Mouse (Mus musculus) limb, embryonic 15.5 days (tissue): ENCODE results near the gene Olfr1311. TPM values are rescaled to one million over a fixed set of nuclear protein-coding genes. Genes with fewer than 3 reads are reported as not detected.
"Not testable (repeated sequence)": the region's sequence is repeated elsewhere in the genome, so short reads cannot be mapped to it uniquely, and the experiment has no call there.

ENCODE experiments used
- ATAC-seq: fragments of 200-750 bp; cut with Nextera tagmentation; 2 replicates; pipeline ENCODE4 v1.8.0; 2017; ENCODE audit warnings: low read depth, moderate TSS enrichment; ENCODE audit not compliant: insufficient number of reproducible peaks, low FRiP score, low TSS enrichment
- H3K27ac ChIP-seq: fragments of 300-500 bp; sonication (generic); 2 replicates; pipeline ENCODE4 v1.5.1; 2015; ENCODE audit warnings: moderate library complexity, mild to moderate bottlenecking, inconsistent platforms
- H3K27me3 ChIP-seq: fragments of 300-500 bp; sonication (generic); 2 replicates; pipeline ENCODE4 v1.6.1; 2015; ENCODE audit warnings: inconsistent platforms
- H3K36me3 ChIP-seq: fragments of 300-500 bp; sonication (generic); 2 replicates; pipeline ENCODE4 v1.6.1; 2015; ENCODE audit warnings: inconsistent platforms
- H3K4me1 ChIP-seq: fragments of 300-500 bp; sonication (generic); 2 replicates; pipeline ENCODE4 v1.6.1; 2015; ENCODE audit warnings: inconsistent platforms
- H3K4me2 ChIP-seq: fragments of 300-500 bp; sonication (generic); 2 replicates; pipeline ENCODE4 v1.6.1; 2015; ENCODE audit warnings: mild to moderate bottlenecking, inconsistent platforms
- H3K4me3 ChIP-seq: fragments of 300-500 bp; sonication (generic); 2 replicates; pipeline ENCODE4 v1.5.1; 2015; ENCODE audit warnings: mild to moderate bottlenecking, inconsistent platforms
- H3K9ac ChIP-seq: fragments of 300-500 bp; sonication (generic); 2 replicates; pipeline ENCODE4 v1.6.1; 2015; ENCODE audit warnings: inconsistent platforms
- H3K9me3 ChIP-seq: fragments of 300-500 bp; sonication (generic); 2 replicates; pipeline ENCODE4 v1.6.1; 2016; ENCODE audit warnings: inconsistent platforms
- WGBS: fragments of 180-500 bp; shearing (Covaris S2); methylation state at CpG from one replicate; pipeline ENCODE4 v1.1.7; 2015; 5-methylcytosine and 5-hydroxymethylcytosine counted together
- polyA plus RNA-seq: library from polyadenylated mRNA; unstranded; fragments of >200 nt; fragmentation: Nextera tagmentation; extraction: Ambion mirVana; gene quantifications from 2 replicates; pipeline ENCODE4 v1.2.1, GENCODE M21; 2015

Olfr1311 gene
- polyA plus RNA-seq: not detected in 2 replicates

DNA sequence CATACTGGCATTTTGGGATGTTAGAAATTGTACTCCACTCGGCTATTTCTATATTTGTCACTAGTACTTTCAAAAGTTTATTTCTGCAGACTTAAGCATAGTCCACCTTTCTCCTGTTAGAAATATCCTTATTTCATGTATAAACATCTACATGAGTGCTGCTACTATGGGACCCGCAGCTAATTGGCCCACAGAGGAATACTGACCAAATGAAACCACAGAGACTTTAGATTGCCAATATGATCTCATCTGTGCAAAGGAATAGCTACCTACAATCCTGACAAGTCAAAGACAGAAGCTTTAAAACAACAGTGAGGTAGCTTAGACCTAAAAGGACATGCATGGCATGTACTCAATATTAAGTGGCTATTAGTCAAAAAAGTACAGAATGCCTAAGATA lies at the start of gene Olfr1311:
Gene Olfr1311 (minus strand): TSS at position 101 of the 400 bp plus-strand sequence.
- Histone ChIP-seq H3K27me3 (no peaks in the 10 kb centered on the region), H3K4me2 (no peak within 1 kb of the TSS), H3K9ac (no peak within 1 kb of the TSS), H3K36me3 (no peaks in the 10 kb centered on the region), H3K27ac (no peak within 1 kb of the TSS), H3K4me1 (no peaks in the 10 kb centered on the region), H3K9me3 (no peaks in the 10 kb centered on the region), H3K4me3 (no peak within 1 kb of the TSS)
- ATAC-seq: no peak
- 84% methylated on average over 2 of the region's 2 CpGs for WGBS

DNA sequence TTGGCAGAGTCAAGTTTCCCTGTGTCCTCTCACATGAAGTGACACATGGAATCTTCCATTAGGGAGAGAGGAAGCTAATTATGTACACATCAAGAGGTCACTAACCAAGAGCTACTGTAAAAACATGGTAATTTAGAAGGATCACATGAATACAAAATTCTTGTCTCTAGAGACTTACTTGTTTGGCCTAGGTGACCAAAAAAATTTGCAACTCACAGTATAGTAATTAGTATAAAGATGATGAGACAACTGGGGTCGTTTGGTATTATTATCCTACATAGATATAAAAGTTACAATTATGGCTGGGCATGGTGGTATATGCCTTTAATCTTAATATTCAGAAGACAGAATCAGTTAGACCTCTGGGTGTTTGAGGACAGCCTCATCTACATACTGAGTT lies 25.9 kb upstream of the Olfr1311 start, which contains the start of gene Olfr1312:
Gene Olfr1312 (minus strand): TSS at position 101 of the 400 bp plus-strand sequence.
- H3K4me3 ChIP-seq: no peak within 1 kb of the TSS
- no peak for ATAC-seq
- H3K36me3 ChIP-seq: no peaks in the 10 kb centered on the region
- no peak within 1 kb of the TSS for H3K27ac ChIP-seq
- 29% methylated on average over 1 of the region's 1 CpGs for WGBS
- no peak within 1 kb of the TSS for H3K9ac ChIP-seq
- no peak within 1 kb of the TSS for H3K4me2 ChIP-seq
- no peaks in the 10 kb centered on the region for H3K27me3 ChIP-seq
- no peaks in the 10 kb centered on the region for H3K9me3 ChIP-seq
- no peaks in the 10 kb centered on the region for H3K4me1 ChIP-seq

DNA sequence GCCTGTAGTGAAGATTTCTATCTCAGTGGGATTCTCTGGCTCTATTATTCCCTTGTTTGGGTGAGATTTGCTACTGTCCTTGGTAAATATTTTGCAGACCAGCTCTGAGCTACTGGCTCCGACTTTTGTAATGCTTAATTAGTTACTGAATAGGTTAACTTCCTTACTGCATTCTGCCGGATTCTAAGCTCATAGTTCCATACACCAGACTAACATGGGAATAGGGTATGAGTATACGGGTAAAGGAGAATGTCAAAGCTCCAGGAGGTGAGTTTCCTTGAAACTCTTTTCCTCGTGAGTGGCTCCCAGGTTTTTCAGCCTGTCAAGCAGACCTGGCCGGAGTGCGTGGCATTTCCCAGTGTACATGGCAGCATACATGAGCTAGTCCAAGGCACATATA lies 2.8 kb upstream of the Olfr1311 start:
- H3K4me3 ChIP-seq, ATAC-seq, H3K4me2 ChIP-seq, H3K27ac ChIP-seq, H3K4me1 ChIP-seq, H3K36me3 ChIP-seq, H3K9ac ChIP-seq, H3K27me3 ChIP-seq, H3K9me3 ChIP-seq: not testable (repeated sequence)
- WGBS: 46% methylated on average over 6 of the region's 6 CpGs

DNA sequence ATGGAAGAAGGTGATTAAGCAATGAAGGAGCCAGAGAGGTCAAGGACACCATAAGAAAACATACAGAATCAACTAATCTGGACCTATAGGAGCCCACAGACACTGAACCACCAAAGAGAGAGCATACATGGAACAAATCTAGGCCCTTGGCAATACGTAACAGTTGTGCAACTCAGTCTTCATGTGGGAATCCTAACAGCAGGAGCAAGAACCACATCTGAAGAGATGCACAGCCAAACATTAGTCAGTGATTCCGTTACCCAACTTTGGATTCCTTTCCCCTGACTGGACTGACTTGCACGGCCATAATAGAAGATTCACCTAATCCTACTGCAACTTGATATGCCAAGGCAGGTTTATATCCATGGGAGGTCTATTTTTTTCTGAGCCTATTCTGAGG lies 9.3 kb downstream of the Olfr1311 start:
- 73% methylated on average over 3 of the region's 3 CpGs for WGBS
- Histone ChIP-seq H3K36me3 (no peaks in the 10 kb centered on the region), H3K27me3 (no peaks in the 10 kb centered on the region), H3K4me3 (no peak overlapping the region), H3K4me1 (no peaks in the 10 kb centered on the region), H3K9ac (no peak overlapping the region), H3K27ac (no peak overlapping the region), H3K9me3 (no peaks in the 10 kb centered on the region), H3K4me2 (no peak overlapping the region)
- ATAC-seq: no peak

DNA sequence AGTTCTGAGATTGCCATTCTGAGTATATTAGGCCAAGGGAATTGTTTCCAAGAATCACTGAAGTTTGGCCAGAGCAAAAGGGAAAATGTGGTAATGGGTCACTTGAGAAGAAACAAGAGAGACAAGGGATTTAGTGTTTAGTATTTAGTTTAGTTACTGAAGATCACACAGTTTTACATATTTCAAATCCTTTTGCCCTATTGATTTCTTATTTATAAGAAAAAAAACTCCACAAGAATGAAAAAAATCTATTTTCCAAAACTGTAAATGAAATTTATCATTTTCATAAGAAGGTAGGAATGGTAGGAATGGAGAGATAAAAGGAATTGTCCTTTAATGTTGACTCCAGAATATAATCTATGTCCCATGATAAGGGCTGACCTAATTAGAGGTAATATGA lies 11.6 kb downstream of the Olfr1311 start, which contains the start of gene Olfr1310:
Gene Olfr1310 (minus strand): TSS at position 101 of the 400 bp plus-strand sequence.
- H3K4me1 ChIP-seq: no peaks in the 10 kb centered on the region
- no peak within 1 kb of the TSS for H3K4me3 ChIP-seq
- no peak within 1 kb of the TSS for H3K27ac ChIP-seq

DNA sequence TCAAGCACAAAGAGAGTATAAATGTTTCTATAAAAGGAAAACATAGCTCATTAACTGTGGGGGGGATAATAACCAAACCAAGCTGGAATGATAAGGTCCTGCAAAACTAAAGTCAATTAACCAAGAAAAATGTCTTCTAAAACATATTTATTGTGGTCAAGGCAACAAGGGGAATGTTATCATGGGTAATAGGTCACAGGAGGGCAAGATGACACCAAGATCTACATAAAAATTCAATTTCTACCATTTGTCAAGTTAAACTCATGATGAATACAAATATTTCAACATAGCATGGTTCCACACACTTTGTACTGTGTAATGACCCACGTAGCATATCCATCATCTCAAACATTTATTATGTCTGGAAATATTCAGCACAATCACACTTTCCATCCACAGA lies 34.0 kb downstream of the Olfr1311 start, which contains the start of gene Olfr1309:
Gene Olfr1309 (minus strand): TSS at position 101 of the 400 bp plus-strand sequence.
- Histone ChIP-seq H3K9me3 (no peaks in the 10 kb centered on the region), H3K9ac (no peak within 1 kb of the TSS), H3K27ac (no peak within 1 kb of the TSS), H3K4me2 (no peak within 1 kb of the TSS), H3K4me1 (no peaks in the 10 kb centered on the region), H3K27me3 (no peaks in the 10 kb centered on the region), H3K4me3 (no peak within 1 kb of the TSS), H3K36me3 (no peaks in the 10 kb centered on the region)
- WGBS: 50% methylated on average over 1 of the region's 1 CpGs
- ATAC-seq: no peak

More for the DNA sequence above, 11.6 kb downstream of the Olfr1311 start, which contains the start of gene Olfr1310:
- Histone ChIP-seq H3K27me3 (no peaks in the 10 kb centered on the region), H3K9ac (no peak within 1 kb of the TSS), H3K9me3 (no peaks in the 10 kb centered on the region), H3K4me2 (no peak within 1 kb of the TSS), H3K36me3 (no peaks in the 10 kb centered on the region)
- ATAC-seq: no peak

Other genes starting within 250 kb of the Olfr1311 start
- gene Olfr1302, start 247.0 kb downstream of the Olfr1311 start, polyA plus RNA-seq: not detected in 2 replicates
- gene Olfr1303, start 204.1 kb downstream of the Olfr1311 start, polyA plus RNA-seq: not detected in 2 replicates
- not detected in 2 replicates for gene Olfr1305, start 147.3 kb downstream of the Olfr1311 start, polyA plus RNA-seq
- gene Olfr1306, start 108.1 kb downstream of the Olfr1311 start, polyA plus RNA-seq: not detected in 2 replicates
- gene Olfr1307, start 75.0 kb downstream of the Olfr1311 start, polyA plus RNA-seq: not detected in 2 replicates
- not detected in 2 replicates for gene Olfr1308, start 59.5 kb downstream of the Olfr1311 start, polyA plus RNA-seq
- gene Olfr1309, start 34.1 kb downstream of the Olfr1311 start, polyA plus RNA-seq: not detected in 2 replicates
- not detected in 2 replicates for gene Olfr1310, start 11.7 kb downstream of the Olfr1311 start, polyA plus RNA-seq
- not detected in 2 replicates for gene Olfr1312, start 25.8 kb upstream of the Olfr1311 start, polyA plus RNA-seq
- gene Olfr1313, start 53.4 kb upstream of the Olfr1311 start, polyA plus RNA-seq: not detected in 2 replicates
- not detected in 2 replicates for gene Olfr1314, start 72.4 kb upstream of the Olfr1311 start, polyA plus RNA-seq
- not detected in 2 replicates for gene Olfr1315-ps1, start 91.0 kb upstream of the Olfr1311 start, polyA plus RNA-seq
- not detected in 2 replicates for gene Olfr1316, start 110.6 kb upstream of the Olfr1311 start, polyA plus RNA-seq
- not detected in 2 replicates for gene Olfr1317, start 115.9 kb upstream of the Olfr1311 start, polyA plus RNA-seq
- not detected in 2 replicates for gene Olfr1318, start 129.8 kb upstream of the Olfr1311 start, polyA plus RNA-seq
- 17.0 and 21.0 TPM in 2 replicates for gene Lpcat4, start 215.1 kb upstream of the Olfr1311 start, polyA plus RNA-seq
- not detected in 2 replicates for gene Nutm1, start 234.9 kb upstream of the Olfr1311 start, polyA plus RNA-seq
- 185 and 207 TPM in 2 replicates for gene Nop10, start 237.5 kb upstream of the Olfr1311 start, polyA plus RNA-seq
- gene Slc12a6, start 241.4 kb upstream of the Olfr1311 start, polyA plus RNA-seq: 8.0 and 8.6 TPM in 2 replicates
- not detected in 2 replicates for gene Gm21985, start 241.9 kb upstream of the Olfr1311 start, polyA plus RNA-seq